Mouse (Mus musculus) midbrain, embryonic 16.5 days (tissue): ENCODE measurements around the gene Exoc5. TPM values are rescaled to one million over a fixed set of nuclear protein-coding genes. Genes with fewer than 3 reads are reported as not detected.

Experiments used
- ATAC-seq: fragments of 200-750 bp; cut with Nextera tagmentation; 2 replicates; pipeline ENCODE4 v1.8.0; 2017; ENCODE audit warnings: moderate TSS enrichment
- H3K27ac ChIP-seq: fragments of 300-500 bp; sonication (generic); 2 replicates; pipeline ENCODE4 v1.5.1; 2014; ENCODE audit warnings: mild to moderate bottlenecking, low read length, mixed read lengths
- H3K27me3 ChIP-seq: fragments of 300-500 bp; sonication (generic); 2 replicates; pipeline ENCODE4 v1.6.1; 2014; ENCODE audit warnings: low read depth, low read length, mixed read lengths; ENCODE audit not compliant: control insufficient read depth, insufficient read depth
- H3K36me3 ChIP-seq: fragments of 300-500 bp; sonication (generic); 2 replicates; pipeline ENCODE4 v1.6.1; 2014; ENCODE audit warnings: mild to moderate bottlenecking, low read length, moderate library complexity, mixed read lengths; ENCODE audit not compliant: control insufficient read depth, insufficient read depth
- H3K4me1 ChIP-seq: fragments of 300-500 bp; sonication (generic); 2 replicates; pipeline ENCODE4 v1.6.1; 2014; ENCODE audit warnings: mild to moderate bottlenecking, low read length, mixed read lengths; ENCODE audit not compliant: control insufficient read depth, insufficient read depth
- H3K4me2 ChIP-seq: fragments of 300-500 bp; sonication (generic); 2 replicates; pipeline ENCODE4 v1.6.1; 2014; ENCODE audit warnings: mild to moderate bottlenecking, low read length, mixed read lengths
- H3K4me3 ChIP-seq: fragments of 300-500 bp; sonication (generic); 2 replicates; pipeline ENCODE4 v1.5.1; 2014; ENCODE audit warnings: low read depth, mild to moderate bottlenecking, low read length, moderate library complexity, mixed read lengths
- H3K9ac ChIP-seq: fragments of 300-500 bp; sonication (generic); 2 replicates; pipeline ENCODE4 v1.6.1; 2014; ENCODE audit warnings: low read depth, low read length, mixed read lengths
- H3K9me3 ChIP-seq: fragments of 300-500 bp; sonication (generic); replicated peaks from 2 replicates; pipeline ENCODE4 v1.6.1; 2014; ENCODE audit warnings: mild to moderate bottlenecking, low read length, mixed read lengths; ENCODE audit not compliant: control insufficient read depth, poor library complexity, severe bottlenecking
- WGBS: fragments of 180-500 bp; shearing (Covaris S2); extraction: QIAGEN DNeasy Blood & Tissue Kit; methylation state at CpG from one replicate; pipeline ENCODE4 v1.1.7; 2014; 5-methylcytosine and 5-hydroxymethylcytosine counted together
- polyA plus RNA-seq: library from polyadenylated mRNA; unstranded; fragments of >200 nt; fragmentation: Nextera tagmentation; extraction: Ambion mirVana; gene quantifications from 2 replicates; pipeline ENCODE4 v1.2.1, GENCODE M21; 2015

The Exoc5 gene
- polyA plus RNA-seq, 1 experiment from 2014 or later: 66.8 TPM

GRCm38 (mm10) chr14:49019765-49020164, 46.7 kb downstream of the Exoc5 start:
- Histone ChIP-seq H3K27ac (no peak overlapping the region), H3K4me3 (no peak overlapping the region), H3K4me1 (no peaks in the 10 kb centered on the region), H3K27me3 (no peaks in the 10 kb centered on the region), H3K4me2 (no peak overlapping the region), H3K36me3 (peaks cover 9% of the 10 kb centered on the region), H3K9me3 (no peaks in the 10 kb centered on the region), H3K9ac (no peak overlapping the region)
- ATAC-seq: no peak
- WGBS: 93% methylated on average over 5 of the region's 5 CpGs

GRCm38 (mm10) chr14:49008399-49009189, 57.9 kb downstream of the Exoc5 start:
- 81% methylated on average over 2 of the region's 2 CpGs for WGBS
- Histone ChIP-seq H3K9ac (no peak overlapping the region), H3K27me3 (no peaks in the 10 kb centered on the region), H3K4me2 (no peak overlapping the region), H3K4me1 (no peaks in the 10 kb centered on the region), H3K9me3 (no peaks in the 10 kb centered on the region), H3K27ac (no peak overlapping the region), H3K4me3 (no peak overlapping the region), H3K36me3 (peaks cover 2% of the 10 kb centered on the region; the same call in 1 of the 2 replicates)
- no peak for ATAC-seq

GRCm38 (mm10) chr14:49007979-49008378, 58.5 kb downstream of the Exoc5 start:
- no peak overlapping the region for H3K4me3 ChIP-seq
- no peaks in the 10 kb centered on the region for H3K27me3 ChIP-seq
- WGBS: 82% methylated on average over 2 of the region's 2 CpGs
- no peaks in the 10 kb centered on the region for H3K4me1 ChIP-seq
- no peaks in the 10 kb centered on the region for H3K9me3 ChIP-seq
- H3K9ac ChIP-seq: no peak overlapping the region
- H3K36me3 ChIP-seq: no peaks in the 10 kb centered on the region
- no peak for ATAC-seq
- no peak overlapping the region for H3K27ac ChIP-seq
- no peak overlapping the region for H3K4me2 ChIP-seq

GRCm38 (mm10) chr14:49001655-49002054, 64.8 kb downstream of the Exoc5 start:
- ATAC-seq: no peak

GRCm38 (mm10) chr14:48998795-48999194, 67.7 kb downstream of the Exoc5 start:
- no peaks in the 10 kb centered on the region; the same call in 1 of the 2 replicates for H3K9me3 ChIP-seq
- H3K4me1 ChIP-seq: no peaks in the 10 kb centered on the region
- H3K36me3 ChIP-seq: no peaks in the 10 kb centered on the region
- H3K4me3 ChIP-seq: no peak overlapping the region
- no peaks in the 10 kb centered on the region for H3K27me3 ChIP-seq
- no peak for ATAC-seq
- no peak overlapping the region for H3K27ac ChIP-seq
- no peak overlapping the region for H3K9ac ChIP-seq
- H3K4me2 ChIP-seq: no peak overlapping the region
- WGBS: 49% methylated on average over 4 of the region's 4 CpGs

More at GRCm38 (mm10) chr14:49001655-49002054, 64.8 kb downstream of the Exoc5 start:
- Histone ChIP-seq H3K27me3 (no peaks in the 10 kb centered on the region), H3K36me3 (no peaks in the 10 kb centered on the region), H3K9me3 (no peaks in the 10 kb centered on the region), H3K9ac (no peak overlapping the region), H3K27ac (no peak overlapping the region), H3K4me1 (no peaks in the 10 kb centered on the region), H3K4me3 (no peak overlapping the region), H3K4me2 (no peak overlapping the region)
- WGBS: 83% methylated on average over 3 of the region's 3 CpGs

GRCm38 (mm10) chr14:48993861-48994260, 72.6 kb downstream of the Exoc5 start:
- Histone ChIP-seq H3K4me3 (no peak overlapping the region), H3K9me3 (no peaks in the 10 kb centered on the region; the same call in 1 of the 2 replicates), H3K4me2 (no peak overlapping the region), H3K36me3 (no peaks in the 10 kb centered on the region), H3K27me3 (no peaks in the 10 kb centered on the region), H3K4me1 (peaks cover 16% of the 10 kb centered on the region), H3K9ac (no peak overlapping the region), H3K27ac (no peak overlapping the region)
- 82% methylated on average over 3 of the region's 3 CpGs for WGBS
- no peak for ATAC-seq

- Histone ChIP-seq H3K36me3 (no peaks in the 10 kb centered on the region), H3K27me3 (no peaks in the 10 kb centered on the region; the same call in 1 of the 2 replicates), H3K27ac (peak overlapping the region; percentile 50; the same call in 1 of the 2 replicates), H3K4me2 (0 out of 2 replicates have a peak overlapping the region, but pooled peaks have one; percentile 4), H3K4me3 (no peak overlapping the region), H3K9me3 (no peaks in the 10 kb centered on the region; the same call in 1 of the 2 replicates), H3K9ac (no peak overlapping the region), H3K4me1 (peaks cover 16% of the 10 kb centered on the region)
- ATAC-seq: no peak
- WGBS: 8% methylated on average over 3 of the region's 3 CpGs
Measured at GRCm38 (mm10) chr14:48992070-48992580, 74.3 kb downstream of the Exoc5 start.

GRCm38 (mm10) chr14:48991144-48991522, 75.3 kb downstream of the Exoc5 start:
- 2% methylated on average over 7 of the region's 7 CpGs for WGBS
- Histone ChIP-seq H3K27ac (peak overlapping the region; percentile 56; the same call in 1 of the 2 replicates), H3K4me2 (peak overlapping the region; percentile 51), H3K9me3 (no peaks in the 10 kb centered on the region; the same call in 1 of the 2 replicates), H3K4me3 (no peak overlapping the region; the same call in 1 of the 2 replicates), H3K27me3 (no peaks in the 10 kb centered on the region; the same call in 1 of the 2 replicates), H3K9ac (no peak overlapping the region), H3K36me3 (no peaks in the 10 kb centered on the region), H3K4me1 (peaks cover 16% of the 10 kb centered on the region)
- peak; percentile 40 for ATAC-seq
